Mouse (Mus musculus) embryonic facial prominence, embryonic 13.5 days (tissue): ENCODE results near the gene H6pd. TPM values are rescaled to one million over a fixed set of nuclear protein-coding genes. Genes with fewer than 3 reads are reported as not detected.
"Not testable (repeated sequence)": the region's sequence is repeated elsewhere in the genome, so short reads cannot be mapped to it uniquely, and the experiment has no call there.

Source experiments
- ATAC-seq: fragments of 200-750 bp; cut with Nextera tagmentation; 2 replicates; pipeline ENCODE4 v1.8.0; 2017; ENCODE audit warnings: low read depth; ENCODE audit not compliant: insufficient number of reproducible peaks, insufficient read depth, low FRiP score, low TSS enrichment
- H3K27ac ChIP-seq: fragments of 300-500 bp; sonication (generic); 2 replicates; pipeline ENCODE4 v1.5.1; 2015; ENCODE audit warnings: moderate library complexity, mild to moderate bottlenecking, inconsistent platforms
- H3K27me3 ChIP-seq: fragments of 300-500 bp; sonication (generic); 2 replicates; pipeline ENCODE4 v1.6.1; 2015; ENCODE audit warnings: mild to moderate bottlenecking, inconsistent platforms
- H3K36me3 ChIP-seq: fragments of 300-500 bp; sonication (generic); 2 replicates; pipeline ENCODE4 v1.6.1; 2015; ENCODE audit warnings: mild to moderate bottlenecking, inconsistent platforms
- H3K4me1 ChIP-seq: fragments of 300-500 bp; sonication (generic); 2 replicates; pipeline ENCODE4 v1.6.1; 2015; ENCODE audit warnings: inconsistent platforms
- H3K4me2 ChIP-seq: fragments of 300-500 bp; sonication (generic); 2 replicates; pipeline ENCODE4 v1.6.1; 2015; ENCODE audit warnings: moderate library complexity, mild to moderate bottlenecking, inconsistent platforms
- H3K4me3 ChIP-seq: fragments of 300-500 bp; sonication (generic); 2 replicates; pipeline ENCODE4 v1.5.1; 2015; ENCODE audit warnings: mild to moderate bottlenecking, inconsistent platforms
- H3K9ac ChIP-seq: fragments of 300-500 bp; sonication (generic); 2 replicates; pipeline ENCODE4 v1.6.1; 2015; ENCODE audit warnings: mild to moderate bottlenecking, inconsistent platforms
- H3K9me3 ChIP-seq: fragments of 300-500 bp; sonication (generic); 2 replicates; pipeline ENCODE4 v1.6.1; 2016; ENCODE audit warnings: inconsistent platforms
- WGBS: fragments of 180-500 bp; shearing (Covaris S2); methylation state at CpG from one replicate; pipeline ENCODE4 v1.1.7; 2015; ENCODE audit warnings: mixed read lengths; 5-methylcytosine and 5-hydroxymethylcytosine counted together
- polyA plus RNA-seq: library from polyadenylated mRNA; unstranded; fragments of >200 nt; fragmentation: Nextera tagmentation; extraction: Ambion mirVana; gene quantifications from 2 replicates; pipeline ENCODE4 v1.2.1, GENCODE M21; 2015

The H6pd gene
- polyA plus RNA-seq, 1 experiment from 2014 or later: 7.0 TPM

GRCm38 (mm10) chr4:150040856-150041255, 32.0 kb upstream of the H6pd start:
- not testable (repeated sequence) for H3K4me1 ChIP-seq, H3K4me2 ChIP-seq, H3K36me3 ChIP-seq, H3K4me3 ChIP-seq, ATAC-seq, H3K9me3 ChIP-seq, H3K27ac ChIP-seq, H3K9ac ChIP-seq, H3K27me3 ChIP-seq
- WGBS: 59% methylated on average over 1 of the region's 1 CpGs

- Histone ChIP-seq H3K36me3 (no peaks in the 10 kb centered on the region), H3K27me3 (peaks cover 7% of the 10 kb centered on the region), H3K4me2 (no peak overlapping the region), H3K9ac (no peak overlapping the region), H3K4me3 (no peak overlapping the region), H3K27ac (no peak overlapping the region), H3K4me1 (peaks cover 7% of the 10 kb centered on the region), H3K9me3 (no peaks in the 10 kb centered on the region)
- no peak for ATAC-seq
- WGBS: 76% methylated on average over 9 of the region's 9 CpGs
These were observed 31.3 kb upstream of the H6pd start for GRCm38 (mm10) chr4:150040003-150040581.

GRCm38 (mm10) chr4:150038533-150038932, 29.7 kb upstream of the H6pd start:
- Histone ChIP-seq H3K4me1 (peaks cover 11% of the 10 kb centered on the region), H3K4me2 (no peak overlapping the region), H3K27me3 (peaks cover 22% of the 10 kb centered on the region), H3K9me3 (no peaks in the 10 kb centered on the region), H3K9ac (no peak overlapping the region), H3K36me3 (no peaks in the 10 kb centered on the region), H3K27ac (no peak overlapping the region), H3K4me3 (no peak overlapping the region)
- ATAC-seq: no peak
- WGBS: 85% methylated on average over 7 of the region's 7 CpGs

- WGBS: 84% methylated on average over 6 of the region's 6 CpGs
- Histone ChIP-seq H3K4me1 (peaks cover 24% of the 10 kb centered on the region), H3K36me3 (no peaks in the 10 kb centered on the region), H3K27me3 (peaks cover 47% of the 10 kb centered on the region), H3K27ac (no peak overlapping the region), H3K9ac (no peak overlapping the region), H3K9me3 (no peaks in the 10 kb centered on the region), H3K4me3 (no peak overlapping the region), H3K4me2 (no peak overlapping the region)
- ATAC-seq: no peak
These were observed 27.3 kb upstream of the H6pd start for GRCm38 (mm10) chr4:150036094-150036493.

- no peak for ATAC-seq
- WGBS: 10% methylated on average over 10 of the region's 10 CpGs
- H3K4me2 ChIP-seq: no peak overlapping the region; the same call in 1 of the 2 replicates
These were observed 26.5 kb upstream of the H6pd start for GRCm38 (mm10) chr4:150035280-150035679.

GRCm38 (mm10) chr4:150033261-150033671, 24.4 kb upstream of the H6pd start:
- H3K9me3 ChIP-seq: no peaks in the 10 kb centered on the region
- H3K36me3 ChIP-seq: no peaks in the 10 kb centered on the region
- peak overlapping the region; percentile 38 for H3K4me3 ChIP-seq
- no peak overlapping the region for H3K27ac ChIP-seq
- peak overlapping the region; percentile 61 for H3K4me2 ChIP-seq
- H3K9ac ChIP-seq: peak overlapping the region; percentile 54
- H3K4me1 ChIP-seq: peaks cover 38% of the 10 kb centered on the region
- no peak for ATAC-seq
- H3K27me3 ChIP-seq: peaks cover 73% of the 10 kb centered on the region
- WGBS: 2% methylated on average over 27 of the region's 31 CpGs

More at GRCm38 (mm10) chr4:150035280-150035679, 26.5 kb upstream of the H6pd start:
- H3K36me3 ChIP-seq: no peaks in the 10 kb centered on the region
- no peak overlapping the region for H3K4me3 ChIP-seq
- H3K9me3 ChIP-seq: no peaks in the 10 kb centered on the region
- peaks cover 29% of the 10 kb centered on the region for H3K4me1 ChIP-seq
- no peak overlapping the region for H3K9ac ChIP-seq
- H3K27ac ChIP-seq: no peak overlapping the region
- peaks cover 55% of the 10 kb centered on the region for H3K27me3 ChIP-seq

- 17% methylated on average over 14 of the region's 14 CpGs for WGBS
- Histone ChIP-seq H3K9ac (peak overlapping the region; percentile 65; the same call in 1 of the 2 replicates), H3K36me3 (no peaks in the 10 kb centered on the region), H3K4me2 (peak overlapping the region; percentile 96), H3K9me3 (no peaks in the 10 kb centered on the region), H3K4me1 (peaks cover 38% of the 10 kb centered on the region), H3K27ac (no peak overlapping the region), H3K27me3 (peaks cover 85% of the 10 kb centered on the region), H3K4me3 (peak overlapping the region; percentile 53)
- no peak for ATAC-seq
These were observed 22.5 kb upstream of the H6pd start for GRCm38 (mm10) chr4:150031234-150031890.

GRCm38 (mm10) chr4:150030449-150031233, 21.8 kb upstream of the H6pd start:
- H3K4me3 ChIP-seq: peak overlapping the region; percentile 53
- H3K27ac ChIP-seq: no peak overlapping the region
- peaks cover 83% of the 10 kb centered on the region for H3K27me3 ChIP-seq
- peaks cover 35% of the 10 kb centered on the region for H3K4me1 ChIP-seq
- WGBS: under 1% methylated on average over 28 of the region's 28 CpGs
- H3K9ac ChIP-seq: peak overlapping the region; percentile 65
- ATAC-seq: no peak
- peak overlapping the region; percentile 96 for H3K4me2 ChIP-seq
- no peaks in the 10 kb centered on the region for H3K9me3 ChIP-seq
- H3K36me3 ChIP-seq: no peaks in the 10 kb centered on the region

GRCm38 (mm10) chr4:150029885-150030284, 21.1 kb upstream of the H6pd start:
- ATAC-seq: no peak
- H3K4me3 ChIP-seq: peak overlapping the region; percentile 53
- H3K27me3 ChIP-seq: peaks cover 78% of the 10 kb centered on the region
- H3K27ac ChIP-seq: no peak overlapping the region
- 1% methylated on average over 11 of the region's 11 CpGs for WGBS
- no peaks in the 10 kb centered on the region for H3K9me3 ChIP-seq
- peak overlapping the region; percentile 96 for H3K4me2 ChIP-seq
- H3K36me3 ChIP-seq: no peaks in the 10 kb centered on the region
- peaks cover 29% of the 10 kb centered on the region for H3K4me1 ChIP-seq
- H3K9ac ChIP-seq: no peak overlapping the region

GRCm38 (mm10) chr4:150023518-150023917, 14.7 kb upstream of the H6pd start:
- no peak for ATAC-seq

GRCm38 (mm10) chr4:150019741-150020380, 11.0 kb upstream of the H6pd start:
- no peak overlapping the region for H3K4me3 ChIP-seq
- H3K27me3 ChIP-seq: no peaks in the 10 kb centered on the region
- no peaks in the 10 kb centered on the region for H3K4me1 ChIP-seq
- 88% methylated on average over 15 of the region's 15 CpGs for WGBS
- no peaks in the 10 kb centered on the region for H3K36me3 ChIP-seq
- H3K27ac ChIP-seq: no peak overlapping the region
- H3K4me2 ChIP-seq: no peak overlapping the region
- H3K9me3 ChIP-seq: no peaks in the 10 kb centered on the region
- H3K9ac ChIP-seq: no peak overlapping the region
- ATAC-seq: no peak

More at GRCm38 (mm10) chr4:150023518-150023917, 14.7 kb upstream of the H6pd start:
- Histone ChIP-seq H3K27ac (no peak overlapping the region), H3K27me3 (peaks cover 16% of the 10 kb centered on the region), H3K9me3 (no peaks in the 10 kb centered on the region), H3K36me3 (no peaks in the 10 kb centered on the region), H3K9ac (no peak overlapping the region), H3K4me3 (no peak overlapping the region), H3K4me2 (no peak overlapping the region), H3K4me1 (no peaks in the 10 kb centered on the region)
- 73% methylated on average over 7 of the region's 7 CpGs for WGBS
